ENCODE assay signal across 28 mouse cellular contexts in genomic region chr3:127849922-127850321, GRCm38 (mm10). TPM values are rescaled to one million over a fixed set of nuclear protein-coding genes. Genes with fewer than 3 reads are reported as not detected.
A peak's percentile ranks its signal among the peaks of the same experiment; 100 is the strongest.
DNase-seq lines count a peak whose midpoint lies in the region; ATAC-seq and TF ChIP-seq lines count a peak whose summit lies in the region.
"Had no signal": no experiment of that assay in that cellular context is flagged by ENCODE, and none has a peak within 500 bp of the region (broad histone marks: within the 10 kb centered on the region; RNA-seq: fewer than 3 reads in every experiment).

No protein-coding gene starts in this region.

- H3K4me2 ChIP-seq in liver, embryonic 15.5 days, result peak overlapping the region; percentile 43
- no peak overlapping the region for H3K4me2 ChIP-seq in heart, embryonic 11.5 days
- H3K4me2 ChIP-seq: embryonic facial prominence, embryonic 13.5 days; heart, embryonic 13.5 days; midbrain, embryonic 13.5 days; neural tube, embryonic 12.5 days had no signal

- no peaks in the 10 kb centered on the region for H3K4me1 ChIP-seq in limb, embryonic 10.5 days
- peaks cover 52% of the 10 kb centered on the region for H3K4me1 ChIP-seq in liver, embryonic 15.5 days (replicated peaks)
- no peaks in the 10 kb centered on the region for H3K4me1 ChIP-seq in lung, adult 2 months (ENCODE audit: control insufficient read depth, insufficient read depth, low read length)
- no peaks in the 10 kb centered on the region; the same call in 1 of the 2 replicates for H3K4me1 ChIP-seq in heart, embryonic 11.5 days (ENCODE audit: control insufficient read depth, insufficient read depth, low read length)
- H3K4me1 ChIP-seq: embryonic facial prominence, embryonic 13.5 days had no signal

- WGBS in limb, embryonic 10.5 days, result 88% methylated on average over 5 of the region's 5 CpGs
- WGBS in liver, embryonic 15.5 days (ENCODE audit: insufficient replicate concordance), result 30% methylated on average over 5 of the region's 5 CpGs
- 76% methylated on average over 5 of the region's 5 CpGs for whole genome bisulfite sequencing in lung, adult 2 months
- WGBS in heart, embryonic 11.5 days (ENCODE audit: insufficient replicate concordance), result 78% methylated on average over 5 of the region's 5 CpGs

- H3K9me3 ChIP-seq in limb, embryonic 10.5 days (replicated peaks), result no peaks in the 10 kb centered on the region
- no peaks in the 10 kb centered on the region for H3K9me3 ChIP-seq in liver, embryonic 15.5 days (replicated peaks)
- H3K9me3 ChIP-seq in heart, embryonic 11.5 days (replicated peaks; ENCODE audit: control insufficient read depth, low read length), result no peaks in the 10 kb centered on the region; the same call in 1 of the 2 replicates
- H3K9me3 ChIP-seq: neural tube, embryonic 12.5 days had no signal

- ATAC-seq in liver, embryonic 15.5 days (ENCODE audit: insufficient read depth), result peak; percentile 76
- no peak for ATAC-seq in heart, embryonic 11.5 days (replicated peaks; ENCODE audit: insufficient number of reproducible peaks, low FRiP score, low TSS enrichment)
- ATAC-seq: forebrain, embryonic 14.5 days; midbrain, embryonic 13.5 days; Patski had no signal

- no peaks in the 10 kb centered on the region for H3K36me3 ChIP-seq in limb, embryonic 10.5 days
- H3K36me3 ChIP-seq in liver, embryonic 15.5 days (replicated peaks), result no peaks in the 10 kb centered on the region
- H3K36me3 ChIP-seq in heart, embryonic 11.5 days (ENCODE audit: control insufficient read depth, insufficient read depth, low read length), result no peaks in the 10 kb centered on the region
- H3K36me3 ChIP-seq: embryonic facial prominence, embryonic 13.5 days; heart, embryonic 13.5 days; midbrain, embryonic 13.5 days; neural tube, embryonic 12.5 days had no signal

- H3K9ac ChIP-seq in liver, embryonic 15.5 days, result no peak overlapping the region
- H3K9ac ChIP-seq in heart, embryonic 11.5 days (ENCODE audit: low read depth, low read length), result no peak overlapping the region
- H3K9ac ChIP-seq: embryonic facial prominence, embryonic 13.5 days; heart, embryonic 13.5 days; midbrain, embryonic 13.5 days; neural tube, embryonic 12.5 days had no signal

- H3K4me3 ChIP-seq in limb, embryonic 10.5 days, result no peak overlapping the region
- H3K4me3 ChIP-seq in liver, embryonic 15.5 days (replicated peaks), result no peak overlapping the region
- no peak overlapping the region for H3K4me3 ChIP-seq in lung, adult 2 months (replicated peaks; ENCODE audit: extremely low read depth, low read depth, low read length)
- H3K4me3 ChIP-seq in heart, embryonic 11.5 days (ENCODE audit: low read depth, low read length), result no peak overlapping the region
- H3K4me3 ChIP-seq: embryonic facial prominence, embryonic 13.5 days; heart, embryonic 13.5 days; midbrain, embryonic 13.5 days; neural tube, embryonic 12.5 days had no signal

- no peak for TF ChIP-seq CTCF in lung, adult 2 months (IDR thresholded peaks at IDR 0.05; ENCODE audit: insufficient read depth, low read length)

- H3K27ac ChIP-seq in limb, embryonic 10.5 days, result no peak overlapping the region
- H3K27ac ChIP-seq in liver, embryonic 15.5 days (replicated peaks), result peak overlapping the region; percentile 54; the same call in 1 of the 2 replicates
- H3K27ac ChIP-seq in heart, embryonic 11.5 days (ENCODE audit: low read depth, low read length), result no peak overlapping the region
- H3K27ac ChIP-seq: embryonic facial prominence, embryonic 13.5 days; heart, embryonic 13.5 days; midbrain, embryonic 13.5 days; neural tube, embryonic 12.5 days had no signal

- peak; percentile 12 for DNase-seq in testis, postnatal 10 days (ENCODE audit: low spot score)
- DNase-seq in testis, postnatal 14 days (ENCODE audit: low spot score), result no peak
- DNase-seq in limb, embryonic 10.5 days (ENCODE audit: low spot score), result peak; percentile 12
- DNase-seq in lung, adult 2 months, result no peak
- no peak for DNase-seq in right cerebral cortex, postnatal 4 days
- DNase-seq in urinary bladder, adult 2 months (ENCODE audit: low spot score), result no peak
- DNase-seq: adrenal gland, postnatal 36 days; cerebellum, adult 18-20 months; cerebellum, postnatal 14 days; embryo, embryonic 11 days; gastrocnemius, postnatal 10 days; heart, postnatal 14 days; kidney, adult 8-10 months; kidney, postnatal 14 days; left cerebral cortex, postnatal 4 days; lung, postnatal 14 days; retina, postnatal 1 day; right cerebral cortex, postnatal 25 days; thymus, adult 18-20 months; thymus, postnatal 36 days had no signal

- H3K27me3 ChIP-seq in limb, embryonic 10.5 days (ENCODE audit: low read depth, poor library complexity, severe bottlenecking), result 0 out of 2 replicates have a peak, but pooled peaks cover 8% of the 10 kb centered on the region
- no peaks in the 10 kb centered on the region for H3K27me3 ChIP-seq in liver, embryonic 15.5 days
- H3K27me3 ChIP-seq in heart, embryonic 11.5 days (ENCODE audit: control insufficient read depth, insufficient read depth, low read length), result peaks cover 12% of the 10 kb centered on the region
- H3K27me3 ChIP-seq: embryonic facial prominence, embryonic 13.5 days; midbrain, embryonic 13.5 days; neural tube, embryonic 12.5 days; Patski had no signal

- no peak for TF ChIP-seq POLR2A in lung, adult 2 months (IDR thresholded peaks at IDR 0.05; ENCODE audit: borderline replicate concordance, extremely low read depth, low read depth, low read length)

RNA-seq across cellular contexts. Expression of gene Ap1ar, which starts 12.6 kb away (rescaled TPM):
- 59.9 and 67.6 TPM in 2 replicates for polyA plus RNA-seq in limb, embryonic 10.5 days (2016; fragmentation: Nextera tagmentation; extraction: Ambion mirVana)
- 19.1 and 19.2 TPM in 2 replicates for polyA plus RNA-seq in liver, embryonic 15.5 days (2015; fragmentation: Nextera tagmentation; extraction: Ambion mirVana)
- 19.2 and 20.6 TPM in 2 replicates for polyA plus RNA-seq in lung, adult 2 months (2012; rRNA removed)
- 32.0 and 34.5 TPM in 2 replicates for polyA plus RNA-seq in heart, embryonic 11.5 days (2014; fragmentation: Nextera tagmentation; extraction: Ambion mirVana)
- polyA plus RNA-seq in urinary bladder, adult 2 months (2012; rRNA removed), result 28.6 and 37.2 TPM in 2 replicates

RNA-seq across cellular contexts. Expression of gene Fam241a, which starts 46.2 kb away (rescaled TPM):
- polyA plus RNA-seq in limb, embryonic 10.5 days (2016; fragmentation: Nextera tagmentation; extraction: Ambion mirVana), result 1.7 and 2.0 TPM in 2 replicates
- 43.0 and 45.5 TPM in 2 replicates for polyA plus RNA-seq in liver, embryonic 15.5 days (2015; fragmentation: Nextera tagmentation; extraction: Ambion mirVana)
- 4.2 and 4.3 TPM in 2 replicates for polyA plus RNA-seq in lung, adult 2 months (2012; rRNA removed)
- polyA plus RNA-seq in heart, embryonic 11.5 days (2014; fragmentation: Nextera tagmentation; extraction: Ambion mirVana), result 9.8 and 11.0 TPM in 2 replicates
- polyA plus RNA-seq in urinary bladder, adult 2 months (2012; rRNA removed), result 17.5 and 18.3 TPM in 2 replicates

Comparison
In these comparisons a context has a peak if more than half of its experiments do, and no peak if none do; other contexts are left out.
1. DNase-seq: peak in testis, postnatal 10 days (single experiment) and limb, embryonic 10.5 days (single experiment); none in testis, postnatal 14 days (single experiment), lung, adult 2 months (single experiment), right cerebral cortex, postnatal 4 days (single experiment) and urinary bladder, adult 2 months (single experiment).